Mouse (Mus musculus) adrenal gland, adult 10 weeks (tissue): ENCODE results near the gene Papolb. TPM values are rescaled to one million over a fixed set of nuclear protein-coding genes. Genes with fewer than 3 reads are reported as not detected.

Experiments
- polyA plus RNA-seq: library from polyadenylated mRNA; stranded (reverse); fragments of 350-450 nt; fragmentation: Illumina TruSeq; extraction: RNeasy Lipid Tissue Mini Kit (QIAGEN cat#74804); gene quantifications from one replicate; pipeline ENCODE4 v1.2.3, GENCODE M21; 2014; ENCODE audit warnings: low read depth, low replicate concordance

Papolb gene
- polyA plus RNA-seq = 0.17 TPM

GRCm38 (mm10) chr5:142529915-142530314 lies at the start of gene Papolb:
TSS of gene Papolb (minus strand) at chr5:142530076.

GRCm38 (mm10) chr5:142550706-142551652 lies 21.1 kb upstream of the Papolb start, which contains the start of gene Radil:
TSS of gene Radil (minus strand) at chr5:142551098.

Other genes with a start within 250 kb of the Papolb start
- 3.8 TPM for gene Foxk1, start 128.6 kb downstream of the Papolb start, polyA plus RNA-seq
- gene Ap5z1, start 66.1 kb downstream of the Papolb start, polyA plus RNA-seq = 0.23 TPM
- not detected for gene Radil, start 21.0 kb upstream of the Papolb start, polyA plus RNA-seq
- 33.8 TPM for gene Mmd2, start 78.7 kb upstream of the Papolb start, polyA plus RNA-seq
- 24.3 TPM for gene Wipi2, start 97.6 kb upstream of the Papolb start, polyA plus RNA-seq
- gene Slc29a4, start 162.4 kb upstream of the Papolb start, polyA plus RNA-seq = 2.7 TPM